Mouse (Mus musculus): ENCODE measurements around the gene Mmp9.

- TF ChIP-seq GATA1 (IDR thresholded peaks at IDR 0.05; ENCODE audit: borderline replicate concordance, low read length) (no peak), FLI1 (IDR thresholded peaks at IDR 0.05; ENCODE audit: low read length) (no peak)
These were observed 23.8 kb downstream of the Mmp9 start for GRCm38 (mm10) chr2:164964242-164964894.
